Mouse (Mus musculus): ENCODE measurements around the gene Npas3. TPM values are rescaled to one million over a fixed set of nuclear protein-coding genes. Genes with fewer than 3 reads are reported as not detected.

Npas3 gene
- polyA plus RNA-seq, 1 experiment = 1.2 TPM

DNA sequence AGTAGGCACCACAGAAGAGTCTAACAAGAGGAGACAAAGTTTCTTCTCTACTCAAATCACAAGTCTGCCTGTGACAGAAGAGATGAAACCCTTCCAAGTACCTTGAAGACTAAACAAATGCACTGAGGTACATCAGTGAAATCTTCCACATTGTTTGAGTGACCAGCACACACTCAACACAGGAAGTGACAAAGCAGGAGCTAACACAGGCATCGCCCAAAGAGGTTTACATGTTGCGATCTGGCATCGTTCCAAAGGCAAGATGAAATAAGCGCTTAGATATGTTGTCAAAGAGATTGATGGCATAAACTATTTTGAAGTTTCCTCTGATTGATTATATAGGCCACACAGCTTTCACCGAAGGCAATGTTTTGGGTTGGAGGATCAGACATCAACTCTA lies 647.4 kb downstream of the Npas3 start:
- Histone ChIP-seq H3K27me3 (ENCODE audit: control insufficient read depth, insufficient read depth, low read length, poor library complexity, severe bottlenecking) (no peaks in the 10 kb centered on the region), H3K36me3 (ENCODE audit: control insufficient read depth, insufficient read depth, low read length, poor library complexity, severe bottlenecking) (no peaks in the 10 kb centered on the region), H3K4me3 (ENCODE audit: low read depth, low read length) (no peak overlapping the region), H3K4me1 (ENCODE audit: control insufficient read depth, insufficient read depth, low read length) (no peaks in the 10 kb centered on the region), H3K9me3 (replicated peaks; ENCODE audit: control insufficient read depth, insufficient read depth, low read length, poor library complexity, severe bottlenecking) (no peaks in the 10 kb centered on the region), H3K9ac (ENCODE audit: low read depth, poor library complexity, severe bottlenecking) (no peak overlapping the region), H3K27ac (ENCODE audit: insufficient read depth, low read length) (no peak overlapping the region)
- TF ChIP-seq POLR2A (IDR thresholded peaks at IDR 0.05; ENCODE audit: insufficient read depth, low read length) (no peak), CTCF (IDR thresholded peaks at IDR 0.05; ENCODE audit: low read depth, low read length) (no peak), EP300 (IDR thresholded peaks at IDR 0.05; ENCODE audit: insufficient read depth, low read depth, low read length) (no peak)

- H3K4me3 ChIP-seq (ENCODE audit: low read depth, low read length) = no peak overlapping the region
- H3K27ac ChIP-seq (ENCODE audit: insufficient read depth, low read length) = no peak overlapping the region
- H3K36me3 ChIP-seq (ENCODE audit: control insufficient read depth, insufficient read depth, low read length, poor library complexity, severe bottlenecking) = no peaks in the 10 kb centered on the region
- no peaks in the 10 kb centered on the region for H3K27me3 ChIP-seq (ENCODE audit: control insufficient read depth, insufficient read depth, low read length, poor library complexity, severe bottlenecking)
- H3K9ac ChIP-seq (ENCODE audit: low read depth, poor library complexity, severe bottlenecking) = no peak overlapping the region
- H3K4me1 ChIP-seq (ENCODE audit: control insufficient read depth, insufficient read depth, low read length) = no peaks in the 10 kb centered on the region
- TF ChIP-seq POLR2A (IDR thresholded peaks at IDR 0.05; ENCODE audit: insufficient read depth, low read length) (no peak), CTCF (IDR thresholded peaks at IDR 0.05; ENCODE audit: low read depth, low read length) (no peak)
- no peaks in the 10 kb centered on the region for H3K9me3 ChIP-seq (replicated peaks; ENCODE audit: control insufficient read depth, insufficient read depth, low read length, poor library complexity, severe bottlenecking)
Measured at GRCm38 (mm10) chr12:53908761-53909160, 660.3 kb downstream of the Npas3 start.

- no peaks in the 10 kb centered on the region for H3K4me1 ChIP-seq (ENCODE audit: control insufficient read depth, insufficient read depth, low read length)
- TF ChIP-seq POLR2A (IDR thresholded peaks at IDR 0.05; ENCODE audit: insufficient read depth, low read length) (no peak), CTCF (IDR thresholded peaks at IDR 0.05; ENCODE audit: low read depth, low read length) (no peak), EP300 (IDR thresholded peaks at IDR 0.05; ENCODE audit: insufficient read depth, low read depth, low read length) (no peak)
- no peaks in the 10 kb centered on the region for H3K36me3 ChIP-seq (ENCODE audit: control insufficient read depth, insufficient read depth, low read length, poor library complexity, severe bottlenecking)
Measured at GRCm38 (mm10) chr12:53910192-53910591, 661.7 kb downstream of the Npas3 start.

GRCm38 (mm10) chr12:53922153-53922552 lies 673.7 kb downstream of the Npas3 start:
- Histone ChIP-seq H3K4me1 (ENCODE audit: control insufficient read depth, insufficient read depth, low read length) (no peaks in the 10 kb centered on the region), H3K27me3 (ENCODE audit: control insufficient read depth, insufficient read depth, low read length, poor library complexity, severe bottlenecking) (no peaks in the 10 kb centered on the region), H3K9ac (ENCODE audit: low read depth, poor library complexity, severe bottlenecking) (no peak overlapping the region), H3K4me3 (ENCODE audit: low read depth, low read length) (no peak overlapping the region), H3K27ac (ENCODE audit: insufficient read depth, low read length) (no peak overlapping the region), H3K36me3 (ENCODE audit: control insufficient read depth, insufficient read depth, low read length, poor library complexity, severe bottlenecking) (no peaks in the 10 kb centered on the region), H3K9me3 (replicated peaks; ENCODE audit: control insufficient read depth, insufficient read depth, low read length, poor library complexity, severe bottlenecking) (no peaks in the 10 kb centered on the region)
- no peak for TF ChIP-seq CTCF (IDR thresholded peaks at IDR 0.05; ENCODE audit: low read depth, low read length)
- no peak for TF ChIP-seq EP300 (IDR thresholded peaks at IDR 0.05; ENCODE audit: insufficient read depth, low read depth, low read length)
- TF ChIP-seq POLR2A (IDR thresholded peaks at IDR 0.05; ENCODE audit: insufficient read depth, low read length) = no peak

More at GRCm38 (mm10) chr12:53910192-53910591, 661.7 kb downstream of the Npas3 start:
- H3K9ac ChIP-seq (ENCODE audit: low read depth, poor library complexity, severe bottlenecking) = no peak overlapping the region
- no peak overlapping the region for H3K27ac ChIP-seq (ENCODE audit: insufficient read depth, low read length)
- no peaks in the 10 kb centered on the region for H3K9me3 ChIP-seq (replicated peaks; ENCODE audit: control insufficient read depth, insufficient read depth, low read length, poor library complexity, severe bottlenecking)
- H3K27me3 ChIP-seq (ENCODE audit: control insufficient read depth, insufficient read depth, low read length, poor library complexity, severe bottlenecking) = no peaks in the 10 kb centered on the region
- H3K4me3 ChIP-seq (ENCODE audit: low read depth, low read length) = no peak overlapping the region

GRCm38 (mm10) chr12:53948826-53949225 lies 700.3 kb downstream of the Npas3 start:
- no peaks in the 10 kb centered on the region for H3K36me3 ChIP-seq (ENCODE audit: control insufficient read depth, insufficient read depth, low read length, poor library complexity, severe bottlenecking)
- no peak overlapping the region for H3K9ac ChIP-seq (ENCODE audit: low read depth, poor library complexity, severe bottlenecking)
- TF ChIP-seq EP300 (IDR thresholded peaks at IDR 0.05; ENCODE audit: insufficient read depth, low read depth, low read length) (no peak), CTCF (IDR thresholded peaks at IDR 0.05; ENCODE audit: low read depth, low read length) (no peak), POLR2A (IDR thresholded peaks at IDR 0.05; ENCODE audit: insufficient read depth, low read length) (no peak)
- no peaks in the 10 kb centered on the region for H3K9me3 ChIP-seq (replicated peaks; ENCODE audit: control insufficient read depth, insufficient read depth, low read length, poor library complexity, severe bottlenecking)
- no peak overlapping the region for H3K27ac ChIP-seq (ENCODE audit: insufficient read depth, low read length)
- H3K4me3 ChIP-seq (ENCODE audit: low read depth, low read length) = no peak overlapping the region
- no peaks in the 10 kb centered on the region for H3K4me1 ChIP-seq (ENCODE audit: control insufficient read depth, insufficient read depth, low read length)
- no peaks in the 10 kb centered on the region for H3K27me3 ChIP-seq (ENCODE audit: control insufficient read depth, insufficient read depth, low read length, poor library complexity, severe bottlenecking)

GRCm38 (mm10) chr12:53962004-53962403 lies 713.5 kb downstream of the Npas3 start:
- Histone ChIP-seq H3K9me3 (replicated peaks; ENCODE audit: control insufficient read depth, insufficient read depth, low read length, poor library complexity, severe bottlenecking) (no peaks in the 10 kb centered on the region), H3K27me3 (ENCODE audit: control insufficient read depth, insufficient read depth, low read length, poor library complexity, severe bottlenecking) (no peaks in the 10 kb centered on the region), H3K4me3 (ENCODE audit: low read depth, low read length) (no peak overlapping the region), H3K9ac (ENCODE audit: low read depth, poor library complexity, severe bottlenecking) (no peak overlapping the region), H3K4me1 (ENCODE audit: control insufficient read depth, insufficient read depth, low read length) (no peaks in the 10 kb centered on the region), H3K36me3 (ENCODE audit: control insufficient read depth, insufficient read depth, low read length, poor library complexity, severe bottlenecking) (no peaks in the 10 kb centered on the region; the same call in 1 of the 2 replicates), H3K27ac (ENCODE audit: insufficient read depth, low read length) (no peak overlapping the region)
- TF ChIP-seq EP300 (IDR thresholded peaks at IDR 0.05; ENCODE audit: insufficient read depth, low read depth, low read length) = no peak
- TF ChIP-seq POLR2A (IDR thresholded peaks at IDR 0.05; ENCODE audit: insufficient read depth, low read length) = no peak
- TF ChIP-seq CTCF (IDR thresholded peaks at IDR 0.05; ENCODE audit: low read depth, low read length) = no peak

Data from ES-Bruce4 (cell line).